14 mouse cellular contexts compared by ENCODE assay signal in the genomic region with DNA sequence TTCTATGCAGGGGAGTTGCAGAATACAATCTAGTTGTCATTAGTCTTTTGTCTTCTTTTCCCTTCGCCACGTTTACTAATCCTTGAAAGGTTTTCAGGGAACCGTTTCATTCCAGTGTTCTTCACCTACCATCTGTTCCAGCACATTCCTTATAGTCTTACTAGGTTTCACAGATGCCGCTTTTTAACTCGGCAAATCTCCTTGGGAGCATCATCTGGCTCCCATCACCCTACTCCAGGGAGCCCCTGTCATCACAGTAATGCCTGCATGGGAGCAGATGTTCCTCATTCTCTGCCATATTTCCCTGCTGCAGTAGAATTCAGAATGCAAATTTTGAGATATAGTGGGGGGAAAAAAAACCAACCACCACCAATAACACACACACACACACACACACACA. TPM values are rescaled to one million over a fixed set of nuclear protein-coding genes. Genes with fewer than 3 reads are reported as not detected.
DNase-seq lines count a peak whose midpoint lies in the region; ATAC-seq lines count a peak whose summit lies in the region.
"Had no signal": no experiment of that assay in that cellular context is flagged by ENCODE, and none has a peak within 500 bp of the region (broad histone marks: within the 10 kb centered on the region; RNA-seq: fewer than 3 reads in every experiment).

No protein-coding gene starts in this region.

- H3K27me3 ChIP-seq in heart, embryonic 11.5 days (ENCODE audit: control insufficient read depth, insufficient read depth, low read length), result no peaks in the 10 kb centered on the region
- H3K27me3 ChIP-seq in hindbrain, embryonic 14.5 days (ENCODE audit: control insufficient read depth, insufficient read depth, low read length), result no peaks in the 10 kb centered on the region
- H3K27me3 ChIP-seq: CH12.LX; limb, embryonic 12.5 days had no signal

- no peak overlapping the region for H3K4me2 ChIP-seq in heart, embryonic 11.5 days
- no peak overlapping the region for H3K4me2 ChIP-seq in hindbrain, embryonic 14.5 days (replicated peaks)
- H3K4me2 ChIP-seq: limb, embryonic 12.5 days had no signal

- intact Hi-C loops in heart, postnatal 10 days (cut with DNase I), result no loop called here

- H3K4me3 ChIP-seq in heart, embryonic 11.5 days (ENCODE audit: low read depth, low read length), result no peak overlapping the region
- H3K4me3 ChIP-seq in hindbrain, embryonic 14.5 days (replicated peaks; ENCODE audit: low read length), result no peak overlapping the region
- H3K4me3 ChIP-seq: limb, embryonic 12.5 days had no signal

- ATAC-seq in heart, embryonic 11.5 days (replicated peaks; ENCODE audit: insufficient number of reproducible peaks, low FRiP score, low TSS enrichment), result no peak
- ATAC-seq in hindbrain, embryonic 14.5 days (ENCODE audit: low FRiP score), result no peak

- 48% methylated on average over 5 of the region's 5 CpGs for WGBS in heart, embryonic 11.5 days (ENCODE audit: insufficient replicate concordance)
- 32% methylated on average over 5 of the region's 5 CpGs for WGBS in hindbrain, embryonic 14.5 days

- peak; percentile 49 to 54 for DNase-seq in heart, postnatal 10 days
- peak; percentile 18 for DNase-seq in right cerebral cortex, adult 18-20 months
- DNase-seq in right cerebral cortex, postnatal 14 days, result no peak
- peak; percentile 36 for DNase-seq in hindbrain, embryonic 14.5 days (ENCODE audit: low spot score)
- DNase-seq in telencephalon, adult 2 months (ENCODE audit: low read depth, low spot score), result peak; percentile 51
- no peak for DNase-seq in adrenal gland, postnatal 25 days
- no peak for DNase-seq in urinary bladder, postnatal 10 days (ENCODE audit: low spot score)
- DNase-seq: lung, postnatal 10 days; thymus, adult 18-20 months had no signal

- H3K27ac ChIP-seq in heart, embryonic 11.5 days (ENCODE audit: low read depth, low read length), result no peak overlapping the region
- H3K27ac ChIP-seq in hindbrain, embryonic 14.5 days, result no peak overlapping the region
- H3K27ac ChIP-seq: limb, embryonic 12.5 days had no signal

- H3K9me3 ChIP-seq in heart, embryonic 11.5 days (replicated peaks; ENCODE audit: control insufficient read depth, low read length), result no peaks in the 10 kb centered on the region
- H3K9me3 ChIP-seq in hindbrain, embryonic 14.5 days (ENCODE audit: control insufficient read depth, low read length), result no peaks in the 10 kb centered on the region
- H3K9me3 ChIP-seq: limb, embryonic 12.5 days had no signal

- peaks cover 3% of the 10 kb centered on the region; the same call in 1 of the 2 replicates for H3K4me1 ChIP-seq in heart, embryonic 11.5 days (ENCODE audit: control insufficient read depth, insufficient read depth, low read length)
- H3K4me1 ChIP-seq in hindbrain, embryonic 14.5 days (replicated peaks; ENCODE audit: control insufficient read depth, insufficient read depth, low read length), result no peaks in the 10 kb centered on the region

- no peak overlapping the region for H3K9ac ChIP-seq in heart, embryonic 11.5 days (ENCODE audit: low read depth, low read length)
- H3K9ac ChIP-seq in hindbrain, embryonic 14.5 days, result no peak overlapping the region
- H3K9ac ChIP-seq: limb, embryonic 12.5 days had no signal

- H3K36me3 ChIP-seq in heart, embryonic 11.5 days (ENCODE audit: control insufficient read depth, insufficient read depth, low read length), result no peaks in the 10 kb centered on the region
- no peaks in the 10 kb centered on the region for H3K36me3 ChIP-seq in hindbrain, embryonic 14.5 days (replicated peaks; ENCODE audit: control insufficient read depth, insufficient read depth)
- H3K36me3 ChIP-seq: limb, embryonic 12.5 days had no signal

RNA-seq across cellular contexts. Expression of gene Kcnv2, which starts 5.1 kb away (rescaled TPM):
- under 1 TPM; 0.15 to 0.31 TPM for total RNA-seq in heart, postnatal 10 days (2021)
- 0.17 and 0.27 TPM in 2 replicates for polyA plus RNA-seq in heart, embryonic 11.5 days (2014; fragmentation: Nextera tagmentation; extraction: Ambion mirVana)
- polyA plus RNA-seq in hindbrain, embryonic 14.5 days (2014; fragmentation: Nextera tagmentation; extraction: Ambion mirVana), result 0.05 and 0.10 TPM in 2 replicates
- not detected in 2 replicates for total RNA-seq in adrenal gland, postnatal 25 days (2021)
- total RNA-seq: CH12.LX; common myeloid progenitor, adult 5-6 weeks had no signal
- polyA plus RNA-seq: gonadal fat pad, adult 2 months; limb, embryonic 12.5 days had no signal

Comparison
In these comparisons a context has a peak if more than half of its experiments do, and no peak if none do; other contexts are left out.
1. DNase-seq: peak in heart, postnatal 10 days (2 of 2), right cerebral cortex, adult 18-20 months (single experiment), hindbrain, embryonic 14.5 days (single experiment) and telencephalon, adult 2 months (single experiment); none in right cerebral cortex, postnatal 14 days (single experiment), adrenal gland, postnatal 25 days (single experiment) and urinary bladder, postnatal 10 days (single experiment).